Mouse (Mus musculus) megakaryocyte-erythroid progenitor cell, adult 5-6 weeks (primary cell): ENCODE measurements around the gene Ecpas. TPM values are rescaled to one million over a fixed set of nuclear protein-coding genes. Genes with fewer than 3 reads are reported as not detected.

ENCODE experiments used
- ATAC-seq: replicated peaks from 2 replicates; pipeline ENCODE4 v1.8.0; 2016; ENCODE audit warnings: mild to moderate bottlenecking, inconsistent platforms; ENCODE audit not compliant: severe bottlenecking, poor library complexity, low FRiP score, low TSS enrichment
- total RNA-seq, 2 experiments: library from RNA; stranded (forward) in 1 of 2; stranded (reverse) in 1 of 2; fragments of 200-1000, 215-1000 nt in 1 of 2; fragments of >200 nt in 1 of 2; fragmentation: Nextera tagmentation in 1 of 2; gene quantifications; 2 replicates each; pipeline ENCODE4 v1.2.3; 2014 to 2017

The Ecpas gene
- total RNA-seq, 2 experiments from 2014 or later, result 69.0 to 95.1 TPM

- no peak for ATAC-seq
Measured at GRCm38 (mm10) chr4:58763417-58763816, 149.1 kb downstream of the Ecpas start.

DNA sequence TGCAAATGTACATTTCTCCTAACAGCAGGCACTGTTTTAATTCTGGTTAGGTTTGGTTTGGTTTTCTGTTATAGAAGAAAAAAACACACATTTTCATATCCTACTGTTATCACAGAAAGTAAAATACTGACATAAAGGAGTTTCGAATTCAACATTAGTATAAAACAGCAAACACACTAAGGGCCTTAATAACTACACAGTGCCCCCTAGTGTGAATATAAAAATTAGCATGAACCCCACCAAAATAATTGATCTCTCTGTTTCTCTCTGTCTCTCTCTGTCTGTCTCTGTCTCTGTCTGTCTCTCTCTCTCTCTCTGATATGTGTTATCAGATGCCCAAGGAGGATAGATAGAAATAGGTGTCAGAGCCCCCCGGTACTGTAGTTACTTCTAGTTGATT is 163.0 kb downstream of the Ecpas start:
- no peak for ATAC-seq

DNA sequence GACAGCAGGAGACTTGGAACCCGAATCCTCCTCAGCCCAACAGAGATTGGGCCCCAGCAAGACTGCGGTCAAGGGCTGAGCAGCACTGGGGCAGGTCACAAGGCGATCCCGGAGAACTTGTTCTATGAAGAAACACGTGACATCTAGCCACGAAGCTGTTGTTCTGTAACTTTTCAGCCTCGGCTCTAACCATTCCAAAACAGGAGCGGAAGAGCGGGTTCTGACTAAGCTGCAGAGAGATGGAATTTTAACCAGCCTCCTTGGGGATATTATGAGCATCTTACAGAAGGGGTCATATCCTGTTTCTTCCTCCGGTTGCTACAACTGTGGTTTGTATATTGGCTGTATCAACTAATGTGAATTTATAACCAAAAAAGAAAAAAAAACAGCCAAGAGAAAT is 163.4 kb downstream of the Ecpas start:
- ATAC-seq, result no peak

Other genes starting within 250 kb of the Ecpas start
- not detected in 2 replicates for gene Olfr267, start 125.0 kb downstream of the Ecpas start, total RNA-seq (2014; fragmentation: Nextera tagmentation)
- 0.27 and 2.0 TPM in 2 replicates for gene Olfr267, start 125.0 kb downstream of the Ecpas start, total RNA-seq (2017)
- gene Zkscan16, start 30.9 kb upstream of the Ecpas start, total RNA-seq (2014; fragmentation: Nextera tagmentation), result not detected in 2 replicates
- gene Zkscan16, start 30.9 kb upstream of the Ecpas start, total RNA-seq (2017), result not detected in 2 replicates
- gene Ptgr1, start 74.4 kb upstream of the Ecpas start, total RNA-seq (2014; fragmentation: Nextera tagmentation), result 5.0 and 14.5 TPM in 2 replicates
- 12.8 and 16.2 TPM in 2 replicates for gene Ptgr1, start 74.4 kb upstream of the Ecpas start, total RNA-seq (2017)
- gene Dnajc25, start 82.3 kb upstream of the Ecpas start, total RNA-seq (2014; fragmentation: Nextera tagmentation), result 10.3 and 10.5 TPM in 2 replicates
- 24.5 and 44.0 TPM in 2 replicates for gene Dnajc25, start 82.3 kb upstream of the Ecpas start, total RNA-seq (2017)
- not detected in 2 replicates for gene Gm20503, start 90.5 kb upstream of the Ecpas start, total RNA-seq (2014; fragmentation: Nextera tagmentation)
- not detected in 2 replicates for gene Gm20503, start 90.5 kb upstream of the Ecpas start, total RNA-seq (2017)
- gene Gng10, start 122.3 kb upstream of the Ecpas start, total RNA-seq (2014; fragmentation: Nextera tagmentation), result 82.0 and 100 TPM in 2 replicates
- gene Gng10, start 122.3 kb upstream of the Ecpas start, total RNA-seq (2017), result 58.5 and 65.7 TPM in 2 replicates
- gene AI481877, start 226.2 kb upstream of the Ecpas start, total RNA-seq (2014; fragmentation: Nextera tagmentation), result not detected in 2 replicates
- gene AI481877, start 226.2 kb upstream of the Ecpas start, total RNA-seq (2017), result not detected in 2 replicates